Mouse (Mus musculus) layer of hippocampus, postnatal 14 days (tissue): ENCODE measurements around the gene Fndc3b. TPM values are rescaled to one million over a fixed set of nuclear protein-coding genes. Genes with fewer than 3 reads are reported as not detected.
A peak's percentile ranks its signal among the peaks of the same experiment; 100 is the strongest.

Experiments used
- DNase-seq, 2 experiments: peaks; one replicate each; pipeline ENCODE4 v3.0.0; 2021 to 2022; ENCODE audit warnings: low spot score in 2 of 2, mixed read lengths in 1 of 2
- total RNA-seq, 2 experiments: library from RNA; stranded (reverse); gene quantifications; 2 replicates each; pipeline ENCODE4 v1.2.3; 2021

Fndc3b gene
- total RNA-seq, 2 experiments from 2014 or later, result 23.7 to 31.1 TPM

GRCm38 (mm10) chr3:27625592-27625985 is 85.5 kb downstream of the Fndc3b start:
- no peak for DNase-seq

- no peak for DNase-seq
Observed at GRCm38 (mm10) chr3:27624974-27625591, 86.0 kb downstream of the Fndc3b start.

- DNase-seq, result no peak
Observed at GRCm38 (mm10) chr3:27622451-27622850, 88.7 kb downstream of the Fndc3b start.

GRCm38 (mm10) chr3:27621176-27621575 is 89.9 kb downstream of the Fndc3b start:
- no peak for DNase-seq

GRCm38 (mm10) chr3:27617733-27618132 is 93.4 kb downstream of the Fndc3b start:
- DNase-seq, result no peak

- no peak for DNase-seq
Observed at GRCm38 (mm10) chr3:27617237-27617499, 93.9 kb downstream of the Fndc3b start.

- no peak for DNase-seq
Observed at GRCm38 (mm10) chr3:27616421-27617236, 94.5 kb downstream of the Fndc3b start.

GRCm38 (mm10) chr3:27615479-27615878 is 95.6 kb downstream of the Fndc3b start:
- no peak for DNase-seq

- no peak for DNase-seq
Observed at GRCm38 (mm10) chr3:27613828-27614227, 97.3 kb downstream of the Fndc3b start.

- no peak for DNase-seq
Observed at GRCm38 (mm10) chr3:27613011-27613410, 98.1 kb downstream of the Fndc3b start.

- DNase-seq, result no peak
Observed at GRCm38 (mm10) chr3:27611986-27612385, 99.1 kb downstream of the Fndc3b start.

- DNase-seq, result no peak
Observed at GRCm38 (mm10) chr3:27610547-27610946, 100.6 kb downstream of the Fndc3b start.

- DNase-seq, result peak in 1 of 2 experiments; percentile 28
Observed at GRCm38 (mm10) chr3:27610089-27610488, 101.0 kb downstream of the Fndc3b start.

- no peak for DNase-seq
Observed at GRCm38 (mm10) chr3:27607796-27608151, 103.3 kb downstream of the Fndc3b start.

- peak; percentile 44 to 59 for DNase-seq
Observed at GRCm38 (mm10) chr3:27607081-27607795, 103.9 kb downstream of the Fndc3b start.

GRCm38 (mm10) chr3:27606626-27607025 is 104.5 kb downstream of the Fndc3b start:
- no peak for DNase-seq

GRCm38 (mm10) chr3:27605613-27606012 is 105.5 kb downstream of the Fndc3b start:
- no peak for DNase-seq

GRCm38 (mm10) chr3:27605081-27605480 is 106.0 kb downstream of the Fndc3b start:
- no peak for DNase-seq

- no peak for DNase-seq
Observed at GRCm38 (mm10) chr3:27604629-27605028, 106.5 kb downstream of the Fndc3b start.

GRCm38 (mm10) chr3:27603905-27604620 is 107.0 kb downstream of the Fndc3b start:
- DNase-seq, result no peak

GRCm38 (mm10) chr3:27600645-27601044 is 110.5 kb downstream of the Fndc3b start:
- DNase-seq, result no peak

GRCm38 (mm10) chr3:27600197-27600596 is 110.9 kb downstream of the Fndc3b start:
- no peak for DNase-seq
